Mouse (Mus musculus) MEL (cell line): ENCODE measurements around the gene Arl3. TPM values are rescaled to one million over a fixed set of nuclear protein-coding genes. Genes with fewer than 3 reads are reported as not detected.

Source experiments
- DNase-seq: peaks from one replicate; pipeline ENCODE4 v3.0.0; 2011; ENCODE audit warnings: low read depth, low spot score
- H3K27ac ChIP-seq: 2 replicates; pipeline ENCODE4 v1.5.1; 2012; ENCODE audit warnings: low read depth, mild to moderate bottlenecking, control low read depth, low read length, moderate library complexity; ENCODE audit not compliant: control insufficient read depth
- H3K27me3 ChIP-seq, 2 experiments: fragments of 150-350 bp in 1 of 2; sonication (generic) in 1 of 2; 2 replicates each; pipeline ENCODE4 v1.6.1; 2012; ENCODE audit warnings: low read length in 2 of 2, mild to moderate bottlenecking in 2 of 2, improper control_type of control experiment in 1 of 2, moderate library complexity in 1 of 2; ENCODE audit not compliant: insufficient read depth in 2 of 2, control insufficient read depth in 1 of 2
- H3K36me3 ChIP-seq, 2 experiments: 2 replicates each; pipeline ENCODE4 v1.6.1; 2012 to 2014; ENCODE audit warnings: low read length in 2 of 2, improper control_type of control experiment in 1 of 2, inconsistent platforms in 1 of 2, mild to moderate bottlenecking in 1 of 2; ENCODE audit not compliant: insufficient read depth in 2 of 2, control insufficient read depth in 1 of 2
- H3K4me1 ChIP-seq, 2 experiments: fragments of 150-350 bp in 1 of 2; sonication (generic) in 1 of 2; 2 replicates each; pipeline ENCODE4 v1.6.1; 2012; ENCODE audit warnings: low read length in 2 of 2, improper control_type of control experiment in 1 of 2, mild to moderate bottlenecking in 1 of 2; ENCODE audit not compliant: insufficient read depth in 2 of 2, control insufficient read depth in 1 of 2
- H3K4me3 ChIP-seq, 2 experiments: fragments of 150-350 bp in 1 of 2; sonication (generic) in 1 of 2; 2 replicates each; pipeline ENCODE4 v1.5.1; 2012; ENCODE audit warnings: low read depth in 2 of 2, low read length in 2 of 2, mild to moderate bottlenecking in 2 of 2, moderate library complexity in 2 of 2, control low read depth in 1 of 2, improper control_type of control experiment in 1 of 2; ENCODE audit not compliant: control insufficient read depth in 1 of 2, insufficient read depth in 1 of 2
- H3K79me2 ChIP-seq: 2 replicates; pipeline ENCODE4 v1.6.1; 2012; ENCODE audit warnings: mild to moderate bottlenecking, low read length, moderate library complexity; ENCODE audit not compliant: control insufficient read depth, poor library complexity, insufficient read depth
- H3K9ac ChIP-seq: 2 replicates; pipeline ENCODE4 v1.6.1; 2012; ENCODE audit warnings: low read depth, mild to moderate bottlenecking, control low read depth, low read length, moderate library complexity; ENCODE audit not compliant: control insufficient read depth, poor library complexity, severe bottlenecking
- H3K9me3 ChIP-seq: fragments of 150-350 bp; sonication (generic); replicated peaks from 2 replicates; pipeline ENCODE4 v1.6.1; 2012; ENCODE audit warnings: mild to moderate bottlenecking, low read length, improper control_type of control experiment, moderate library complexity; ENCODE audit not compliant: insufficient read depth
- CHD1 ChIP-seq: IDR thresholded peaks from 2 replicates; pipeline ENCODE4 v1.6.1; 2012; ENCODE audit warnings: low read depth, mild to moderate bottlenecking, inconsistent platforms, low read length, improper control_type of control experiment
- E2F4 ChIP-seq: IDR thresholded peaks from 2 replicates; pipeline ENCODE4 v1.6.1; 2011; ENCODE audit warnings: low read depth, low read length, improper control_type of control experiment, borderline replicate concordance
- ELF1 ChIP-seq: IDR thresholded peaks from 2 replicates; pipeline ENCODE4 v1.6.1; 2014; ENCODE audit warnings: low read depth, mild to moderate bottlenecking, inconsistent platforms, low read length, improper control_type of control experiment, moderate library complexity
- ETS1 ChIP-seq: IDR thresholded peaks from 2 replicates; pipeline ENCODE4 v1.6.1; 2012; ENCODE audit warnings: low read depth, mild to moderate bottlenecking, inconsistent platforms, low read length, improper control_type of control experiment, moderate library complexity
- GATA1 ChIP-seq: IDR thresholded peaks from 2 replicates; pipeline ENCODE4 v1.6.1; 2011; ENCODE audit warnings: low read depth, low read length, improper control_type of control experiment
- HCFC1 ChIP-seq: IDR thresholded peaks from 2 replicates; pipeline ENCODE4 v1.6.1; 2012; ENCODE audit warnings: low read depth, mild to moderate bottlenecking, inconsistent platforms, low read length, improper control_type of control experiment, moderate library complexity
- JUND ChIP-seq: IDR thresholded peaks from 2 replicates; pipeline ENCODE4 v1.6.1; 2011; ENCODE audit warnings: low read depth, mild to moderate bottlenecking, improper control_type of control experiment, low read length
- KAT2A ChIP-seq: conservative IDR thresholded peaks from 2 replicates; pipeline ENCODE4 v1.6.1; 2012; ENCODE audit warnings: low read depth, low read length, improper control_type of control experiment, inconsistent platforms
- MAFK ChIP-seq: IDR thresholded peaks from 2 replicates; pipeline ENCODE4 v1.6.1; 2011; ENCODE audit warnings: low read depth, mild to moderate bottlenecking, low read length, improper control_type of control experiment, borderline replicate concordance
- MAX ChIP-seq: IDR thresholded peaks from 2 replicates; pipeline ENCODE4 v1.6.1; 2011; ENCODE audit warnings: low read length, improper control_type of control experiment
- MEF2A ChIP-seq: IDR thresholded peaks from 2 replicates; pipeline ENCODE4 v1.6.1; 2014; ENCODE audit warnings: low read depth, mild to moderate bottlenecking, inconsistent platforms, low read length, improper control_type of control experiment; ENCODE audit not compliant: poor library complexity, insufficient replicate concordance, severe bottlenecking; ENCODE audit errors: extremely low read depth
- MYC ChIP-seq: IDR thresholded peaks from 2 replicates; pipeline ENCODE4 v1.6.1; 2011; ENCODE audit warnings: low read depth, mild to moderate bottlenecking, low read length, improper control_type of control experiment, moderate library complexity
- NELFE ChIP-seq: IDR thresholded peaks from 2 replicates; pipeline ENCODE4 v1.6.1; 2011; ENCODE audit warnings: low read depth, low read length, improper control_type of control experiment
- NRF1 ChIP-seq: IDR thresholded peaks from 2 replicates; pipeline ENCODE4 v1.6.1; 2014; ENCODE audit warnings: low read depth, mild to moderate bottlenecking, inconsistent platforms, low read length, improper control_type of control experiment, moderate library complexity; ENCODE audit not compliant: poor library complexity, insufficient read depth, severe bottlenecking
- POLR2AphosphoS5 ChIP-seq: IDR thresholded peaks from 2 replicates; pipeline ENCODE4 v1.6.1; 2012; ENCODE audit warnings: low read depth, borderline replicate concordance, mild to moderate bottlenecking, inconsistent platforms, low read length, moderate library complexity, mixed read lengths
- RAD21 ChIP-seq: IDR thresholded peaks from 2 replicates; pipeline ENCODE4 v1.6.1; 2011; ENCODE audit warnings: mild to moderate bottlenecking, low read depth, low read length, improper control_type of control experiment
- RCOR1 ChIP-seq: IDR thresholded peaks from 2 replicates; pipeline ENCODE4 v1.6.1; 2012; ENCODE audit warnings: low read depth, mild to moderate bottlenecking, inconsistent platforms, low read length, improper control_type of control experiment
- SIN3A ChIP-seq: IDR thresholded peaks from 2 replicates; pipeline ENCODE4 v1.6.1; 2012; ENCODE audit warnings: low read length, improper control_type of control experiment, inconsistent platforms
- TAL1 ChIP-seq: IDR thresholded peaks from 2 replicates; pipeline ENCODE4 v1.6.1; 2012; ENCODE audit warnings: mild to moderate bottlenecking, inconsistent platforms, low read length, moderate library complexity, mixed read lengths
- TBP ChIP-seq: IDR thresholded peaks from 2 replicates; pipeline ENCODE4 v1.8.0; 2011; ENCODE audit warnings: low read depth, low read length, improper control_type of control experiment
- UBTF ChIP-seq: IDR thresholded peaks from 2 replicates; pipeline ENCODE4 v1.6.1; 2012; ENCODE audit warnings: low read depth, mild to moderate bottlenecking, inconsistent platforms, low read length, improper control_type of control experiment, moderate library complexity, borderline replicate concordance; ENCODE audit not compliant: insufficient read depth
- USF1 ChIP-seq: IDR thresholded peaks from 2 replicates; pipeline ENCODE4 v1.6.1; 2014; ENCODE audit warnings: low read depth, mild to moderate bottlenecking, inconsistent platforms, low read length, improper control_type of control experiment, moderate library complexity
- USF2 ChIP-seq, 2 experiments: IDR thresholded peaks; 2 replicates each; pipeline ENCODE4 v1.6.1; 2011 to 2012; ENCODE audit warnings: improper control_type of control experiment in 2 of 2, low read length in 2 of 2, borderline replicate concordance in 1 of 2, inconsistent platforms in 1 of 2, low read depth in 1 of 2, mild to moderate bottlenecking in 1 of 2; ENCODE audit not compliant: insufficient read depth in 1 of 2
- polyA plus RNA-seq, 2 experiments: library from polyadenylated mRNA; stranded (reverse) in 1 of 2; unstranded in 1 of 2; fragments of >175 nt in 1 of 2; fragments of >200 nt in 1 of 2; gene quantifications; 2 replicates each; pipeline versions ENCODE4 v1.2.1 to v1.2.4; 2012; ENCODE audit warnings: low replicate concordance in 2 of 2, low read depth in 1 of 2; ENCODE audit not compliant: insufficient read length in 2 of 2, insufficient read depth in 1 of 2, missing spikeins in 1 of 2
- total RNA-seq: library from RNA; depleted of rRNA; stranded (reverse); fragments of 300-350 nt; gene quantifications from 2 replicates; pipeline ENCODE4 v1.2.3, GENCODE M21; 2012

Arl3 gene
- total and polyA plus RNA-seq, 3 experiments: 62.4 to 123 TPM; not detected in 1

DNA sequence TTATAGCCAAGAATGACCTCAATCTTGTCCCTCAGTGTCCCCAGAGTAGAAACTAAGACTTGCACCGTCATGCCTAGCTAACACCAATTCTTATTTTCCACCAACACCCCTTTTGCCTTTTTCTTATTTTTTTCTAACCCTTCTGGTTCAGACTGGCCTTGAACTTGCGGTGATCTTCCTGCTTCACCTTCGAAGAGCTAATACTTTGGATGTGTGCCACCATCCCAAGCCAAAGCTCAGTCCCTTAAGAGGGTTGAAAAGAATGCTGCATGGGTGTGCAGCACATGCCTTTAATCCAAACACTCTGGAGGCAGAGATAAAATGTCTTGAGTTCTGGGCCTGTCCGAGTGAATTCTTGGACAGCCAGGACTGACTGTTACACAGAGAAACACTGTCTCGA is 62.6 kb downstream of the Arl3 start:
- Histone ChIP-seq H3K9ac (no peak overlapping the region), H3K36me3 (peaks cover 15 to 33% of the 10 kb centered on the region in 2 experiments), H3K27me3 (no peaks in the 10 kb centered on the region), H3K79me2 (peaks cover 61% of the 10 kb centered on the region), H3K27ac (no peak overlapping the region), H3K4me3 (no peak overlapping the region), H3K4me1 (peaks cover 19 to 43% of the 10 kb centered on the region in 2 experiments), H3K9me3 (no peaks in the 10 kb centered on the region)
- no peak for DNase-seq
- TF ChIP-seq TAL1 (no peak), E2F4 (no peak), MAX (no peak), TBP (no peak), MEF2A (no peak), ELF1 (no peak), NRF1 (no peak), KAT2A (no peak), USF2 (IDR thresholded peaks at IDR 0.05; ENCODE audit: borderline replicate concordance in 1 of 2, insufficient read depth in 1 of 2, low read depth in 1 of 2, low read length in 2 of 2) (no peak), NELFE (no peak), HCFC1 (no peak)

DNA sequence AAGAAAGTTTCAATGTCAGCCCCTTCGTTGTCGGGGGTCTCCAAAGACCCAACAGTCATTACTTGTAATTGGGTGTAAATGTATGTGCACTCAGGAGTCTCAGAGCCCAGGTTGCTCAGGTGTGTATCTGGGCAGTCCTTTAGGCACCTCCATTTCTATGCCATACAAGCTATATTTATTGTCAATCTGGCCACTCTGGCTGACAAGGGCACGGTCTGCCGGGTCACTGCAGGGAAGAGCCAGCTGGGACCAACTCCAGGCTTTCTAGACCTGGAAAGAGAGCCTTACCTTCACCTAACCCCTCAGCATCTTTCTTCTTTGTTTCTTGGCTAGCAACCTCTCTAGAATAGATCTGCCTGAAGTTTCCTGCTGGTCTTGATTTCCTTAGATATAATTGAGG is 63.3 kb downstream of the Arl3 start:
- no peak for DNase-seq
- Histone ChIP-seq H3K27ac (no peak overlapping the region), H3K9me3 (no peaks in the 10 kb centered on the region), H3K9ac (no peak overlapping the region), H3K36me3 (peaks cover 15 to 40% of the 10 kb centered on the region in 2 experiments), H3K79me2 (peaks cover 68% of the 10 kb centered on the region), H3K4me3 (no peak overlapping the region), H3K4me1 (peaks cover 22 to 50% of the 10 kb centered on the region in 2 experiments), H3K27me3 (no peaks in the 10 kb centered on the region)
- TF ChIP-seq MAFK (no peak), MYC (no peak), GATA1 (no peak), UBTF (no peak), SIN3A (no peak), CHD1 (no peak), TBP (no peak), MEF2A (no peak), POLR2AphosphoS5 (no peak), JUND (no peak), USF1 (no peak), MAX (no peak), E2F4 (no peak), RAD21 (no peak), ETS1 (no peak), RCOR1 (no peak)
